Mouse (Mus musculus): ENCODE measurements around the gene Sctr.

Sctr gene

GRCm38 (mm10) chr1:120069120-120069519, 62.4 kb downstream of the Sctr start:
- no peak for DNase-seq (ENCODE audit: low spot score)

- no peak for DNase-seq (ENCODE audit: low spot score)
Measured at GRCm38 (mm10) chr1:120070168-120070567, 63.5 kb downstream of the Sctr start.

GRCm38 (mm10) chr1:120071133-120071532, 64.4 kb downstream of the Sctr start:
- DNase-seq (ENCODE audit: low spot score): no peak

GRCm38 (mm10) chr1:120072900-120073299, 66.2 kb downstream of the Sctr start:
- DNase-seq (ENCODE audit: low spot score): no peak

GRCm38 (mm10) chr1:120073519-120074306, 67.0 kb downstream of the Sctr start, which contains the start of gene Tmem37:
TSS of gene Tmem37 (minus strand) at chr1:120074074.
- peak; percentile 37 for DNase-seq (ENCODE audit: low spot score)

- no peak for DNase-seq (ENCODE audit: low spot score)
Measured at GRCm38 (mm10) chr1:120074307-120074702, 67.6 kb downstream of the Sctr start.

- no peak for DNase-seq (ENCODE audit: low spot score)
Measured at GRCm38 (mm10) chr1:120074931-120075330, 68.2 kb downstream of the Sctr start.

GRCm38 (mm10) chr1:120075507-120075906, 68.8 kb downstream of the Sctr start:
- DNase-seq (ENCODE audit: low spot score): no peak

DNA sequence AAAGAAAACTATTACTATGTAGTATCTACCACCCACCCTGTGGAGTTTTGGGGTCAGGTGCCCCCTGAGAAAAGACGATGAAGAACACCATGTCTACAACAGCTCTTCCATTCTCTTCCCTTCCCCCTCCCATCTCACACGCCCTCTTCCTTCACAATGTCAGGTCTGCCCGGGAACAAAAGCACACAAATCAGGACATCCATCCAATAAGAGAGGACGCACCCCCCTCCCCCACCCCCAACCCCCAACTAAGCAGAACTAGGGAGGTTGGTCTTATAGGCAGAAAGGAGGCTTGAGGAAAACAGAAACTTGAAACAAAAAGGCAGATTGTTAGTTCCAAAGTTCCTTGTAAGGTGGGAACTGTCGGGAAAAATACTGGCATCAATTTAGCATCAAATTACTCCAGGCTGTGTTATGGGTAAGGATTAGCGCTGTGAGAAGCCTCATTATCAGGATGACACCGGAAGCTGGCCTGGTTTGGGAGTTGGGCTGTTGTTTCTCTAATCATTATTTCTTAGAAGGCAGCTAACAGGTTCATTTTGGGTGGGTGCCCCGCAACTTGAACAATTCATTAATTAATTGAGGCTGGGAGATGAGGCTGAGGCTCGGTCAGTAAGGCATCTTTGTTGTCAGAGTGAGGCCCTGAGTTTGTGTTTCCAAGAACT, 71.2 kb downstream of the Sctr start:
- DNase-seq (ENCODE audit: low spot score): no peak

DNA sequence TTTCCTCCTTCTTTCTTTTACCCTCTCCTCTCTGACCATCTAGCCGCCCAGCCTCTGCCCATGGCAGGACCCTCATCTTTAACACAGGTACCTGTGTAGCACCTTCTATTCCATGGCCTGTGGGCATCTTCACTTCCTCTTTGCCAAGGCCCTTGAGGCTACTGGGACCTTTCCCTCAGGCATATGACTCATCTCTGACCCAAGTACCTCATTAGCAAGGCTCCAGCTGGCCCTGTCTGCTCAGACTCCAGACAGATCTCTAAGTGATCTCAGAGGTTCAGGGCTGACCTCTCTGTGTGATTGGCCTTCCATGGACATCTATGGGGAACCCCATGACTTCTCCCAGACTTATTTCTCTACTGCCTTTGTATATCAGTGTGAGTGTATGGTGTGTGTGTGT, 73.9 kb downstream of the Sctr start:
- DNase-seq (ENCODE audit: low spot score): no peak

DNA sequence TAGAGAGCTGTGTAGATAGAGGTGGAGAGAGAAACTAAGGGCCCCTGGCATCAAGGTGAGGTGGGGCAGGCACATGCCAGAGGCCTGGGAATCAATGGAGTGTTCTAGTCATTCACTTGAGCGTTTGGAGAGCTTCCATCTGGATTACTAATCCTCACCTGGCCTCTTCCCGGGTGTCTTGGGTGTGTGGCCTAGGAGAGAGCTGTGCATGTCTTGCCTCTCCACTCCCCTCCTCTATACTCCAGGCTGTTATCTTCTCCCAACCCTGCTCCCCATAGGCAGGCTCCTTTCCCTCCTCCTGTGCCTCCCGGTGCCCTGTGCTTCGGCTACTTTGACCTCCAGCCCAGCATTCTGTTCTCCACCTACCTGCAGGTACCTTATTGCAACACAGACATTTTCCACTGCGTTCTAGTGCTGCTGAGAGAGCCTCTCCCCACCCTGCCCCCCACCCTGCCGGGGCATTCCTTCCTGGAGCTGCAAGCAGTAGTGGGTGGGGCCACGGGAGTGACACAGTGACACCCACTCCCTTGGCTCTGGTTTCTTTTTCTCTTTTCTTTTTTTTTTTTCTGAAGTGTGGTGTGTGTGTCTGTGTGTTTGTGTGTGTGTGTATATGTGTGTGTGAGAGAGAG, 76.4 kb downstream of the Sctr start:
- no peak for DNase-seq (ENCODE audit: low spot score)

DNA sequence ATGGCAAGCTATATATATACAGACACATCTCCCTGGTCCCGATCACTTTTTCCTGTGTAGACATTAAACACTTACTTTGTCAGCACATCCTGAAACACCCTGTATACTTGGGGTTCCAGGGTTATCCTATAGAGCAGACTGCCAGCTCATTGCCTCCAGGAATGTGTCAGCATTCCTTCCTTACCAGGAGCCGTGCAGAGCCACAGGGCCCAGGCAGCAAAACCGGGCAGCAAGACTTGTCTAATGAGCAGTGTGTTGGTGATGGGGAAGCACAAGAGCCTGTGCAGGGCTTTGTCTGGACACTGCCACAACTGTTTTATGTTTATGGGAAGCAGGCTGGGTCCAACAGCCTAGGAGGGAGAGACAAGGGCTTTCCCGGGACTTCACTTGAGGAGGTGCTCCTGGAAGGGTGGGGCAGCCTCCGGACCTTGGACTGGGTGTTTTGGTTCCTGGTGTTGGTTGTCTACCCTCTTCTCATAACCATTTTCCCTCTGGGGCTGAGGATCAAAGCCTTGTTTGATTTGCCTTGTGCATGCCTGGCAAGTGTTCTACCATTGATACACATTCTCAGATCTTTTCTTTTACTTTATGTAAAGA, 77.3 kb downstream of the Sctr start:
- DNase-seq (ENCODE audit: low spot score): no peak

GRCm38 (mm10) chr1:120085696-120086095, 79.0 kb downstream of the Sctr start:
- DNase-seq (ENCODE audit: low spot score): no peak

- no peak for DNase-seq (ENCODE audit: low spot score)
Measured at GRCm38 (mm10) chr1:120086644-120087043, 80.0 kb downstream of the Sctr start.

GRCm38 (mm10) chr1:120089180-120089579, 82.5 kb downstream of the Sctr start:
- DNase-seq (ENCODE audit: low spot score): no peak

DNA sequence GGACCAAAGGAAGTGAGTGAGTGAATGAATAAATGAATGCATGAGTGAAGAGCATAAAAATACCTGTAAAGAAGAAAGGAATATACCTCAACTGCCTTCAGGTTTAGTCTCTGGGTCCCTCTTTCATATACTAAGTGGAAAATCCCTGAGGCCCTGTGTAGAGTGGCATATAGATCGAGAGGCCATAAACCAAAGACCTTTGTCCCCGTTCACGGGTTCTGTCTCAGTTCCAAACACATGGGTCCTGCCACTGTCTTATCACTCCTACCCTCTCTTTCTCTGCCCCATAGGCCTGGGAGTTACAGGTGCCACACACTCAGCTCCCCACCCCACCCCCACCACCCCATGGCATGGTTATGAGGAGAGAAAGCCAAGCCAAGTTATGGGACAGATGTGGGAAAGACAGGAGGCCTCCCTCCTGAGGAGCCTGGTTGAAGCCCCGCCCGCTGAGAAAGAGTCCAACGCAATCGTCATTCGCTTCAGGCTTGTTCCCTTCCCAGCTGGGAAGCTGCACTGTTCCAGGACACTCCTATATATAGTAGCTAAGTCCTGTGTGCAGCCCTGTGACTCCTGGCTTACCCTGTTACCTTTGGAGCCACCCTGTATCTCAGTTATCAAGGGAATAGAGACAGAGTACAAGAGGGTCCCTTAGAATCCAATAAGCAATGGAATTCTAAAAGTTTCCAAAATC, 84.3 kb downstream of the Sctr start:
- no peak for DNase-seq (ENCODE audit: low spot score)

- peak; percentile 93 for DNase-seq (ENCODE audit: low spot score)
Measured at GRCm38 (mm10) chr1:120093482-120094134, 86.9 kb downstream of the Sctr start.

DNA sequence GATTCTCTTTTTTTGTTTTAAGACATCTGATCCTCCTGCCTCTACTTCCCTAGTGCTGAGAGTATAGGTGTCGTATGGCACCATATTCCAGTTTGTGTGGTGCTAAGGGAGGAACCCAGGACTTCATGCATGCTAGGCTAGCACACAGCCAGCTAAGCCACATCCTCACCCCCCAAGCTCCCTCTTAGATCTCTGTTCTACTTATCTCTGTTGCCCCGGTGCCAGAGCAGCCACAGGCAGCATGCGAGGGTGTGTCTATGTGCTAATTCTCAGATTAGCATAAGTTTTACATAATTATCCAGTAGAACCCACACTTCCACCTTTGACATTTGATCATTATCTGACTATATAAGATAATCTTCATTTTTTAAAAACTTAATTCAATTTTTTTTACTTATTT, 88.2 kb downstream of the Sctr start:
- DNase-seq (ENCODE audit: low spot score): no peak

DNA sequence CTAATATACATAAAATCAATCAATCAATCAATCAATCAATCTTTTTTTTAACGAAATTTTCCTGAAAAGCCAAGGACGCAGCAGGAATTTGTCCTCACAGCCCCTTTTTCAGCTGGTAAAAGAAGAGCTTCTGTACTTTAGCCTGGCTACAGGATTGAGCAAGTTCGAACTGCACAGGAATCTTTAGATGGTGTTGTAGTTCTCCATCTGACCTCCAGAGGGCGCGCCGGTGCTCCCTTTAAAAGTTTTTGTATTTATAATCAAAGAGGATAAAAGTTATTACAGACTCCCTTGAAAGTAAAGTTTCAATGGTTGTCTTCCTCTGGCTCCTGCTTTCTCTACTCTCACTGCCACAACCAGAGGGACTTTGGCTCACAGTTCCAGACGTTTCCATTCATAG, 91.6 kb downstream of the Sctr start:
- peak; percentile 81 for DNase-seq (ENCODE audit: low spot score)

GRCm38 (mm10) chr1:120099483-120099882, 92.8 kb downstream of the Sctr start:
- peak; percentile 47 for DNase-seq (ENCODE audit: low spot score)

DNA sequence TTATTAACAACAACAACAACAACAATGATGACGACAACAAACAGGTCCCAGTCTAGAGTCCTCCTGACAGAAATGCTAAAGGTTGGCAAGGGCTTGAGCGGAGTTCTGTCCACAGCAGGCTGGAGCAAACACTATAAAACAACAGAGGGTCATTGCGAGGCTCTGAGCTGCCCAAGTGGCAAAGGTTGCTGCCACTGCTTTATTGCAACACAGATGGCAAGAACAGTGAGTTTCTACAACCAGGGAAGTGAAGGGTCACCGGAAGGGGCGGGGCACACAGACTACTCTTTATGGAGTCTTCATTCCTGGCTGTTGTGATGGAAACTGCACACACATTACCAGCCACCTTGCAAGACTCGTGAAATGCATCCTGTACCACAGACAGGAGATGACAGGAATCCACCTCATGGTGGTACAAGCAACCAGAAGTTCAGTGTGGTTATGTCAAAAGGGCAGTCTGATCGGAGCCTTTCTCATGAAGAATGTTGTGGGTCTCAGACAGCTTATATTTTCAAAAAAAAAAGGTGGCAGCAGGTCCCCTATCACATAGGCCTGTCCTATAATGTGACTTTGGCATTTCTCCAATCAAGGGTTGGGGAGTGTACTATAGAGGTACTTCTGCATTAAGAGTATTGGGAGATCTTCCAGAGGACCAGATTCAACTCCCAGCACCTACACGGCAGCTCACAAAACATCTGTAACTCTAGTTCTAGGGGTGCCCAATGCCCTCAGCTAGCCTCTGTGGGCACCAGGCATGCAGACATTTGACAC, 93.9 kb downstream of the Sctr start:
- no peak for DNase-seq (ENCODE audit: low spot score)
